Mouse (Mus musculus) testis, adult 2 months (tissue): ENCODE results near the gene Samm50. TPM values are rescaled to one million over a fixed set of nuclear protein-coding genes. Genes with fewer than 3 reads are reported as not detected.
"Not testable (repeated sequence)": the region's sequence is repeated elsewhere in the genome, so short reads cannot be mapped to it uniquely, and the experiment has no call there.

Experiments
- H3K27ac ChIP-seq: fragments of 200-500 bp; 2 replicates; pipeline ENCODE4 v1.5.1; 2012; ENCODE audit warnings: low read depth, low read length; ENCODE audit not compliant: control insufficient read depth, insufficient read depth
- H3K27me3 ChIP-seq: fragments of 200-500 bp; 2 replicates; pipeline ENCODE4 v1.6.1; 2012; ENCODE audit warnings: mild to moderate bottlenecking, low read length, moderate library complexity; ENCODE audit not compliant: control insufficient read depth, insufficient read depth
- H3K36me3 ChIP-seq: fragments of 200-500 bp; 2 replicates; pipeline ENCODE4 v1.6.1; 2012; ENCODE audit warnings: mild to moderate bottlenecking, low read length; ENCODE audit not compliant: control insufficient read depth, insufficient read depth
- H3K4me1 ChIP-seq: fragments of 200-500 bp; 2 replicates; pipeline ENCODE4 v1.6.1; 2012; ENCODE audit warnings: low read length; ENCODE audit not compliant: control insufficient read depth, insufficient read depth
- H3K4me3 ChIP-seq: fragments of 200-500 bp; 2 replicates; pipeline ENCODE4 v1.5.1; 2012; ENCODE audit warnings: low read depth, mild to moderate bottlenecking, low read length, moderate library complexity, mixed read lengths; ENCODE audit not compliant: control insufficient read depth
- CTCF ChIP-seq: fragments of 200-500 bp; IDR thresholded peaks from 2 replicates; pipeline ENCODE4 v1.5.1; 2012; ENCODE audit warnings: low read depth, mild to moderate bottlenecking, inconsistent platforms, low read length, moderate library complexity; ENCODE audit not compliant: control insufficient read depth, insufficient read depth, insufficient replicate concordance
- POLR2A ChIP-seq: fragments of 200-500 bp; IDR thresholded peaks from 2 replicates; pipeline ENCODE4 v1.6.1; 2012; ENCODE audit warnings: low read depth, mild to moderate bottlenecking, inconsistent platforms, low read length, moderate library complexity; ENCODE audit not compliant: control insufficient read depth
- polyA plus RNA-seq: library from polyadenylated mRNA; depleted of rRNA; stranded (reverse); fragments of >200 nt; gene quantifications from 2 replicates; pipeline ENCODE4 v1.2.3, GENCODE M21; 2012; rRNA removed

The Samm50 gene
- 5.4 and 8.7 TPM in 2 replicates for polyA plus RNA-seq

GRCm38 (mm10) chr15:84192058-84192791, at the start of gene Samm50:
TSS of gene Samm50 (plus strand) at chr15:84192241.
- TF ChIP-seq POLR2A (peak; percentile 96), CTCF (no peak)
- Histone ChIP-seq H3K4me3 (peak within 1 kb of the TSS; percentile 86), H3K27ac (peak within 1 kb of the TSS; percentile 90), H3K36me3 (no peaks in the 10 kb centered on the region), H3K27me3 (no peaks in the 10 kb centered on the region), H3K4me1 (peaks cover 7% of the 10 kb centered on the region)

GRCm38 (mm10) chr15:84156158-84156557, 35.9 kb upstream of the Samm50 start:
- Histone ChIP-seq H3K4me1 (no peaks in the 10 kb centered on the region), H3K36me3 (no peaks in the 10 kb centered on the region), H3K27me3 (no peaks in the 10 kb centered on the region), H3K4me3 (no peak overlapping the region), H3K27ac (no peak overlapping the region)
- TF ChIP-seq CTCF: no peak
- TF ChIP-seq POLR2A: no peak

DNA sequence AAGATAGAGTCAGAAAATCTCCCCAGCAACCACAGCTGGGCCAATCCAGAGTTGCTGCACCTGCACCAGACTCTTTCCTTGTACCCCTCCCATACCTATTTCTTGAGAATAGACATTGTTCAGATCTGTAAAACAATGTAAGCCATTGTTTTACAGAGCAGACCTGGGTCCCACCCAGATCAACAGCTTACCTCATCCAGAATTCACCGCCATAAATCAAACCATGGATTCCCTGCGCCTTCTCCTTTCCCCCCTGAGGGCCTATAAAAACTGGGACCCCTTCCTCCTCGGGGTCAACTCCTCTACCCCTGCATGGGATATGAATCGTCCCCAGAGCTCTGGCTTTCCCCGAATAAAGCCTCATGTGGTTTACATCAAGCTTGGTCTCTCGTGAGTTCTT, 34.5 kb upstream of the Samm50 start:
- not testable (repeated sequence) for H3K27me3 ChIP-seq, H3K27ac ChIP-seq

GRCm38 (mm10) chr15:84161871-84162270, 30.2 kb upstream of the Samm50 start:
- no peak for TF ChIP-seq CTCF
- no peak for TF ChIP-seq POLR2A
- Histone ChIP-seq H3K27me3 (no peaks in the 10 kb centered on the region), H3K27ac (no peak overlapping the region), H3K4me1 (no peaks in the 10 kb centered on the region; the same call in 1 of the 2 replicates), H3K36me3 (no peaks in the 10 kb centered on the region), H3K4me3 (no peak overlapping the region)

More for the DNA sequence above, 34.5 kb upstream of the Samm50 start:
- not testable (repeated sequence) for H3K36me3 ChIP-seq, H3K4me1 ChIP-seq, H3K4me3 ChIP-seq

DNA sequence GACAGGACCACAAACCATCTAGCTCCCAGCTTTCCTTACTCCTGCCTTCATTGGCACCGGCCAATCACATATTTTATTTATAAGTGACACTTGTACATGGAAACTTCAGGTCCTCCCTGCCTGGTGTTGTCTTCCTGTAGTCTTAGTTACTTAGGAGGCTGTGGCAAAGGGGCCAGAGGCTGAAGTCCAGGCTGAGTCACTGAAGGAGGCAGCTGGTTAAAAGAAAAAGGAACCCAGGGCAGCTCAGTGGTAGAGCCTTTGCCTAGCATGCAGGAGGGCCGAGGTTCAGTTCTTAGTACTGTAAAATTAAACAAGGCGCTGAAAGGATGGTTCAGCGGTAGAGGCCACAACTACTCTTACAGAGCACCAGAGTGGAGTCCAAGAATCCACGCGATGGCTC, 25.2 kb upstream of the Samm50 start:
- no peak for TF ChIP-seq POLR2A
- no peak for TF ChIP-seq CTCF
- H3K36me3 ChIP-seq: no peaks in the 10 kb centered on the region
- no peaks in the 10 kb centered on the region for H3K27me3 ChIP-seq
- H3K27ac ChIP-seq: no peak overlapping the region
- H3K4me3 ChIP-seq: no peak overlapping the region
- H3K4me1 ChIP-seq: peaks cover 10% of the 10 kb centered on the region

- Histone ChIP-seq H3K27me3 (no peaks in the 10 kb centered on the region), H3K4me1 (peaks cover 10% of the 10 kb centered on the region), H3K27ac (no peak within 1 kb of the TSS), H3K4me3 (peak within 1 kb of the TSS; percentile 80), H3K36me3 (no peaks in the 10 kb centered on the region)
- TF ChIP-seq POLR2A (peak; percentile 29), CTCF (no peak)
Measured at GRCm38 (mm10) chr15:84167600-84167999, 24.4 kb upstream of the Samm50 start, which contains the start of gene Pnpla3. TSS of gene Pnpla3 (plus strand) at chr15:84167837.

GRCm38 (mm10) chr15:84168170-84169161, 23.6 kb upstream of the Samm50 start:
- no peak overlapping the region for H3K27ac ChIP-seq
- TF ChIP-seq CTCF: no peak
- no peak for TF ChIP-seq POLR2A
- no peaks in the 10 kb centered on the region for H3K27me3 ChIP-seq
- H3K36me3 ChIP-seq: no peaks in the 10 kb centered on the region
- peak overlapping the region; percentile 80 for H3K4me3 ChIP-seq
- peaks cover 10% of the 10 kb centered on the region for H3K4me1 ChIP-seq
